Mouse (Mus musculus): ENCODE measurements at regions not wholly inside any gene's neighbourhood (a gene's known extent, or its start where the extent isn't known, plus 50 kb on each side); places are given as distances from the start of the nearest gene placed in this dataset.

- DNase-seq (ENCODE audit: low read depth) = no peak
These were observed 59.9 kb upstream of the Gm4791 start for GRCm38 (mm10) chr9:46938628-46939027.

GRCm38 (mm10) chr9:46925641-46926040, 72.9 kb upstream of the Gm4791 start:
- no peak for DNase-seq (ENCODE audit: low read depth)

- no peak for DNase-seq (ENCODE audit: low read depth)
These were observed 78.5 kb upstream of the Gm4791 start for GRCm38 (mm10) chr9:46920081-46920480.

GRCm38 (mm10) chr9:46913238-46913637, 85.3 kb upstream of the Gm4791 start:
- DNase-seq (ENCODE audit: low read depth) = no peak

GRCm38 (mm10) chr9:46909412-46910013, 89.0 kb upstream of the Gm4791 start:
- DNase-seq (ENCODE audit: low read depth) = no peak

GRCm38 (mm10) chr9:46905081-46905480, 93.5 kb upstream of the Gm4791 start:
- no peak for DNase-seq (ENCODE audit: low read depth)

- no peak for DNase-seq (ENCODE audit: low read depth)
These were observed 94.9 kb upstream of the Gm4791 start for GRCm38 (mm10) chr9:46903491-46904220.

- DNase-seq (ENCODE audit: low read depth) = no peak
These were observed 99.3 kb upstream of the Gm4791 start for GRCm38 (mm10) chr9:46899283-46899682.

- DNase-seq (ENCODE audit: low read depth) = no peak
These were observed 100.4 kb upstream of the Gm4791 start for GRCm38 (mm10) chr9:46898120-46898519.

GRCm38 (mm10) chr9:46891829-46892228, 106.7 kb upstream of the Gm4791 start:
- no peak for DNase-seq (ENCODE audit: low read depth)

GRCm38 (mm10) chr9:46889933-46890662, 108.4 kb upstream of the Gm4791 start:
- no peak for DNase-seq (ENCODE audit: low read depth)

- no peak for DNase-seq (ENCODE audit: low read depth)
These were observed 127.1 kb upstream of the Gm4791 start for GRCm38 (mm10) chr9:46871211-46871994.

- no peak for DNase-seq (ENCODE audit: low read depth)
These were observed 134.6 kb upstream of the Gm4791 start for GRCm38 (mm10) chr9:46863934-46864333.

GRCm38 (mm10) chr9:46851753-46852152, 146.8 kb upstream of the Gm4791 start:
- DNase-seq (ENCODE audit: low read depth) = no peak

GRCm38 (mm10) chr9:46851336-46851735, 147.2 kb upstream of the Gm4791 start:
- DNase-seq (ENCODE audit: low read depth) = no peak

- DNase-seq (ENCODE audit: low read depth) = no peak
These were observed 153.3 kb upstream of the Gm4791 start for GRCm38 (mm10) chr9:46845276-46845675.

- no peak for DNase-seq (ENCODE audit: low read depth)
These were observed 154.8 kb upstream of the Gm4791 start for GRCm38 (mm10) chr9:46843781-46844180.

- DNase-seq (ENCODE audit: low read depth) = no peak
These were observed 157.0 kb upstream of the Gm4791 start for GRCm38 (mm10) chr9:46841571-46841970.

GRCm38 (mm10) chr9:46835261-46835660, 163.3 kb upstream of the Gm4791 start:
- no peak for DNase-seq (ENCODE audit: low read depth)

GRCm38 (mm10) chr9:46830746-46831560, 167.6 kb upstream of the Gm4791 start:
- no peak for DNase-seq (ENCODE audit: low read depth)

GRCm38 (mm10) chr9:46830316-46830715, 168.2 kb upstream of the Gm4791 start:
- DNase-seq (ENCODE audit: low read depth) = no peak

Measured in fibroblast of lung, adult 2 months (primary cell).